Mouse (Mus musculus) adrenal gland, postnatal 4 days (tissue): ENCODE results near the gene Dap. TPM values are rescaled to one million over a fixed set of nuclear protein-coding genes. Genes with fewer than 3 reads are reported as not detected.

Source experiments
- DNase-seq, 2 experiments: peaks; one replicate each; pipeline ENCODE4 v3.0.0; 2021 to 2022; ENCODE audit warnings: low spot score in 2 of 2, mixed read lengths in 2 of 2
- total RNA-seq, 2 experiments: library from RNA; stranded (reverse); gene quantifications; 2 replicates each; pipeline ENCODE4 v1.2.3; 2021

The Dap gene
- total RNA-seq, 2 experiments from 2014 or later, result 83.2 to 87.9 TPM

GRCm38 (mm10) chr15:31258693-31259439, 34.8 kb downstream of the Dap start:
- no peak for DNase-seq

- no peak for DNase-seq
Observed at GRCm38 (mm10) chr15:31261094-31261493, 37.0 kb downstream of the Dap start.

- no peak for DNase-seq
Observed at GRCm38 (mm10) chr15:31262361-31262760, 38.2 kb downstream of the Dap start.

GRCm38 (mm10) chr15:31264827-31265226, 40.7 kb downstream of the Dap start:
- peak; percentile 43 to 53 for DNase-seq

- no peak for DNase-seq
Observed at GRCm38 (mm10) chr15:31265404-31265803, 41.3 kb downstream of the Dap start.

GRCm38 (mm10) chr15:31265845-31266244, 41.7 kb downstream of the Dap start:
- DNase-seq, result no peak

GRCm38 (mm10) chr15:31268148-31268547, 44.0 kb downstream of the Dap start:
- no peak for DNase-seq

GRCm38 (mm10) chr15:31269558-31269957, 45.4 kb downstream of the Dap start:
- DNase-seq, result no peak

GRCm38 (mm10) chr15:31272695-31273094, 48.6 kb downstream of the Dap start:
- no peak for DNase-seq

GRCm38 (mm10) chr15:31273509-31273908, 49.4 kb downstream of the Dap start:
- DNase-seq, result no peak

- no peak for DNase-seq
Observed at GRCm38 (mm10) chr15:31278090-31278489, 54.0 kb downstream of the Dap start.

- no peak for DNase-seq
Observed at GRCm38 (mm10) chr15:31279120-31279519, 55.0 kb downstream of the Dap start.

GRCm38 (mm10) chr15:31279577-31280004, 55.5 kb downstream of the Dap start:
- no peak for DNase-seq

GRCm38 (mm10) chr15:31280059-31280458, 55.9 kb downstream of the Dap start:
- DNase-seq, result no peak

GRCm38 (mm10) chr15:31280683-31281082, 56.6 kb downstream of the Dap start:
- DNase-seq, result no peak

- no peak for DNase-seq
Observed at GRCm38 (mm10) chr15:31281830-31282229, 57.7 kb downstream of the Dap start.

GRCm38 (mm10) chr15:31282353-31282752, 58.2 kb downstream of the Dap start:
- no peak for DNase-seq

GRCm38 (mm10) chr15:31284142-31284541, 60.0 kb downstream of the Dap start:
- DNase-seq, result no peak

- DNase-seq, result no peak
Observed at GRCm38 (mm10) chr15:31284922-31285631, 61.0 kb downstream of the Dap start.

GRCm38 (mm10) chr15:31285695-31286094, 61.6 kb downstream of the Dap start:
- no peak for DNase-seq

GRCm38 (mm10) chr15:31292627-31293026, 68.5 kb downstream of the Dap start:
- DNase-seq, result no peak

GRCm38 (mm10) chr15:31294311-31294710, 70.2 kb downstream of the Dap start:
- no peak for DNase-seq
